Mouse (Mus musculus): ENCODE results near the gene AC141477.1.

DNA sequence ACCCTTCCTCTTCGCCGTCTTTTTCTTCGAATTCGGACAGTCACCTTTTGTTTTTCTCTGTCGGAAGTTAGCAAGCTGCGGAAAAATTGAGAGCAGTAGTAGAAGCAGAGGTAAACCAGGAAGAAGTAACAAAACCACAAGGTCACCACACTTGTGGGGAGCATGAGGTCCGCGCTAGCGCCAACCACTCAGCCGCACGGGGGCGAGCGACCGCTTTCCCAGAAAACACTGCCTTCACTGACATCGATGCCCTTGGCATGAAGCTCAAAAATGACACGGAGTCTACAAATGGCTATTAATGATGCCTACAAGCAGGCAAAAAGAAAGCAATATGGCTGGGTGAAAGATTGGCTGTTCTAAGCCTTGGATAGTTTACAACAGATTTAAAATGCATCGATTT, at the start of gene AC141477.1:
- TF ChIP-seq GATA1 (IDR thresholded peaks at IDR 0.05; ENCODE audit: borderline replicate concordance, low read length) (no peak), CTCF (IDR thresholded peaks at IDR 0.05; ENCODE audit: low read depth, low read length) (no peak), TAL1 (conservative IDR thresholded peaks at IDR 0.05; ENCODE audit: low read depth, low read length) (no peak), GATA2 (IDR thresholded peaks at IDR 0.05; ENCODE audit: borderline replicate concordance, low read depth, low read length) (no peak)
